Mouse (Mus musculus) layer of hippocampus, adult 2 months (tissue): ENCODE data around the gene Col28a1. TPM values are rescaled to one million over a fixed set of nuclear protein-coding genes. Genes with fewer than 3 reads are reported as not detected.
"Not testable (repeated sequence)": the region's sequence is repeated elsewhere in the genome, so short reads cannot be mapped to it uniquely, and the experiment has no call there.

Experiments used
- DNase-seq, 2 experiments: peaks; one replicate each; pipeline ENCODE4 v3.0.0; 2022; ENCODE audit warnings: low spot score in 2 of 2
- H3K27ac ChIP-seq: fragments of 200-600 bp; 2 replicates; pipeline ENCODE4 v1.8.1; 2022
- H3K4me3 ChIP-seq: fragments of 200-600 bp; 2 replicates; pipeline ENCODE4 v1.8.1; 2022; ENCODE audit warnings: mild to moderate bottlenecking
- CTCF ChIP-seq: fragments of 200-600 bp; conservative IDR thresholded peaks from 2 replicates; pipeline ENCODE4 v1.8.1; 2022; ENCODE audit warnings: antibody characterized with exemption, mild to moderate bottlenecking, moderate library complexity
- total RNA-seq, 2 experiments: library from RNA; stranded (reverse); gene quantifications; 2 replicates each; pipeline ENCODE4 v1.2.3; 2021

Col28a1 gene
- total RNA-seq, 2 experiments from 2014 or later: 0.25 to 0.54 TPM

DNA sequence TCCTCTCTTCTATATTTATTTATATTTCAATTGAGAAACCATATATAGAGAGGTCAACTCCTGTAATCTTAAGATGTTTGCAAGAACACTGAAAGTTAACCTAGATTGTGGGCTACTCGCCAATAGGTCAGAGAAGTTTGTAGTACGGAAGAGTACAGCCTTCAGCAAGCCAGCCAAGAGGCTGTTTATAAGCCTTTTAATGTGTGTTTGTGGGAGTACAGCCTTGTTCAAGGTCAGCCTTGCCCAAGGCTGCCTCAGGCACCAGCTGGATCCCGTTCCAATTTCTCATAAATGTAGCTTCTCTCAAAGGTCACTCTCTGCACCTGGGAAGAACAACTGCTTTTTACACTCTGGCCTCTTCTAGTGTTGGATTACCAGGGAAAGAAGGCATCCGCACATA, 146.0 kb downstream of the Col28a1 start:
- TF ChIP-seq CTCF: no peak
- DNase-seq: no peak
- Histone ChIP-seq H3K27ac (no peak overlapping the region), H3K4me3 (no peak overlapping the region)

- no peak for DNase-seq
- TF ChIP-seq CTCF: no peak
- no peak overlapping the region for H3K4me3 ChIP-seq
- H3K27ac ChIP-seq: no peak overlapping the region
Measured at GRCm38 (mm10) chr6:8045825-8046224, 146.6 kb downstream of the Col28a1 start.

DNA sequence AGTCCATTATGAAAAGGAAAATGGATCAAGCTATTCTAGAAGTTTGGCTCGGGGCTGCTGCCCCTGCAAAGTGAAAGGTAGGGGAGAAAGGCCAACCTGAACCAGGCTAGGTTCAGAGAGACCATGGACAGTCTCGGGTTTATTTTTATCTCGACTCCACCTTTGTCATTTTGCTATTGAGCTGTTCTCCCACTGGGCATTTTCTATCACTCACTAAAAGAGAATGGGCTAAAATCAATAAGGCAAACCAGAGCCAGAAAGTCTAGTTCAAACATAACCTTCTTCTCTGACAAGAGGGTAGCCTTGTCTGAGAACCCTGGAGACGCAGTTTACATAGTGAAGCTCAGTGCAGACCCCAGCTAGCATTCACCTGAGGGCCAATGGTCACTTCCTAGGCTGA, 163.7 kb downstream of the Col28a1 start:
- DNase-seq: no peak
- TF ChIP-seq CTCF: no peak
- Histone ChIP-seq H3K4me3 (no peak overlapping the region), H3K27ac (no peak overlapping the region)

DNA sequence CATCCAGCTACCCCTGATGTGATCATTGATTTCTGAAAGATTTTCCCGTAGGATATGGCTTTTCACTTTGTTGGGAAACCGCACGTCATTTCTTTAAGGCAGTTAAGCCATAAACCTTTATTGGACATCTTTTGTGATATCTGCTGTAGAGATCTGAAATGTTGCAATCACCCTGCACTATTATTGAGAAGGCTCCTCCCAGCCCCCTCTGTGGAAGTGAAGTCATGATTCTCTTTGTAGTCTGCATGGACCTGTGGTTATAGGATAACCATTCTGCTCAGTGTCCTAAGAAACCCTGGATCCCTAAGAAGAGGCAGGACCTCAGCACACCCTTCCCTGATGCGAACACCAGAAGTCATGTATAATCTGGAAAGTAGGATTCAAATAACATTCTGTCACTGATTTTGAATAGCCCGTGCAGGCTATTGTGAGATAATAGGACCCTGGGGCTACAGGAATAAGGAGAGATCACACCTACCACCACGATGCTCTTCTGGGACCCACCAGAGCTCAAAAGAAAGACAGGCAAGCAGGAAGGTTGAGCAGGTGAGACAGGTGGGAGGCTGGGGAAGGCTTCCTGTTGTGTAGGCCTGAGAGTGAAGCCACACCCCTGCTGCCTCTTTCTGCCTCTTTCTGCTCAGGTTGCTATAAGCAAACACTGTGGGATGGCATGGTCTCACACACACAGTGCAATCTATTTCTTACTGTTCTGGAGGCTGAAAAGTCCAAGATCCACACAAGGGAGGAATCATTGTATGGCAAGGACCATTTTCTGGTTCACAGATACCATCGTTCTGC, 166.9 kb downstream of the Col28a1 start:
- DNase-seq: no peak
- Histone ChIP-seq H3K4me3 (no peak overlapping the region), H3K27ac (no peak overlapping the region)
- no peak for TF ChIP-seq CTCF

GRCm38 (mm10) chr6:8023527-8023926, 168.9 kb downstream of the Col28a1 start:
- no peak for TF ChIP-seq CTCF
- no peak overlapping the region for H3K27ac ChIP-seq
- no peak for DNase-seq
- H3K4me3 ChIP-seq: no peak overlapping the region

DNA sequence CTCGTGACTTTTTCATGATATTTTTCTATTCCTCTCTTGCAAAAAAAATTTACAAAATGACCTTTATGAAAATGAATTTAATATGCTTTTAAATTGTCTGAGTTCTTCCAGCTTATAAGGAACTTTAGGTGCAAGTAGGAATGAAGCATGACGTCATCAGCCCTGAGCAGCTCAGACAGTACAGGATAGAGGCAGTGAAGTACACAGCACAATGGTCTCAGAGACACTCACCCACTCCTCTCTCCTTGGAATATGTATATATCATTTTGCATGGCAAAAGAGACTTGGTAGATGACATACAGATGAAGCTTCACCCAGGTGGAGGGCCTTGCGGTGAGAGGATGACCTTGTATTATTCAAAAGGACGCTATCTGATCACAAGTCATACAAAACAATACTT, 197.7 kb downstream of the Col28a1 start:
- H3K4me3 ChIP-seq: no peak overlapping the region
- DNase-seq: no peak
- no peak for TF ChIP-seq CTCF
- H3K27ac ChIP-seq: no peak overlapping the region

DNA sequence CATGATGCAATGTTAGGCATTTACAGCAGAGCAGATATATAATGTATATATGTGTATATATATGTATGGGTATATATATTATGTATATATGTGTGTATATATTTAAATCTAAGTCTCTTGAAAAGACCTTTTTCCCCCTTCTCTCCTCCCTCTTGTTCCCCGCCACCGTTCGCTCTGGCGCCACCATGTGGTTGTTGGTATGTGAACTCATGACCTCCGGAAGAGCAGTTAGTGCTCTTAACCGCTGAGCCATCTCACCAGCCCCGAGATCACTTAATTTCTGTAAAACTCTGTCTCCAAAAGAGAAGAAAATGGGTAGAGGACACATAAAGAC, 208.8 kb downstream of the Col28a1 start:
- peak overlapping the region; percentile 38 for H3K4me3 ChIP-seq
- peak in 1 of 2 experiments; percentile 55 for DNase-seq
- TF ChIP-seq CTCF: peak; percentile 74
- H3K27ac ChIP-seq: no peak overlapping the region

- DNase-seq: peak in 1 of 2 experiments; percentile 14
Measured at GRCm38 (mm10) chr6:7982958-7983645, 209.3 kb downstream of the Col28a1 start.

DNA sequence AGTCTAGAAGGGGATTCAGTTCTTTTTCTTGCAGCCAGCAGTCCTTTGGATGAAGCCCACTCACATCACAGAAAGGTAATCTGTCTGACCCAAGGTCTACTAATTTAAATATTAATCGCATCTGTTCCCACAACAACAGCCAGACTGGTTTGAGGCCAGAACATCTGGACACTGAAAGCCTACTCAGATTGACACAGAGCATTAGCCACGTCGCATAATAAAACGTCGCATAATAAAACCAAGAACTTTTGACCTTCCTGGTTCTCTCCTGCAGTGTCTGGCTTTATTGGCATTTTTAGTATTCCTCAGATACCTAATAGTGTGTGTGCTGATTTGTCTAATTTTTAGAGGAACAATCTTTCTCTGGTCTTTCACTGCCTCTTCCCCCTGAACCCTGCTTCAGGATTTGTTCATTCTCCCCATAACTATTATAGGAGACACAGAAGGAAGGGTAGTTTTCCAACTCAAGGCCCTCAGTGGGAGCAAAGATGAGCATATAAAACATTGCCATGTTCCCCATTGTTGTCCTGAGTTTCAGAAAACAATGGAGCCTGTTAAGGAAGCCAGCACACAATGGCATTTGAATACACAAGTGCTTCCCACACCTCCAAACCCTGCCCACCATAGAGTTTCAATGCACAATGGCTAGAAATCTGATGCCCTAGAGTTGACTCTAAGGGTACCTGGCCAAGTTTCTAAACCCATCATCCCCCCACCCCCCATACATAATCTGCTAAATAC, 221.2 kb downstream of the Col28a1 start:
- no peak for TF ChIP-seq CTCF
- H3K4me3 ChIP-seq: no peak overlapping the region
- no peak for DNase-seq
- H3K27ac ChIP-seq: no peak overlapping the region

More at GRCm38 (mm10) chr6:7982958-7983645, 209.3 kb downstream of the Col28a1 start:
- TF ChIP-seq CTCF: peak; percentile 22
- H3K27ac ChIP-seq: not testable (repeated sequence)
- H3K4me3 ChIP-seq: peak overlapping the region; percentile 38

DNA sequence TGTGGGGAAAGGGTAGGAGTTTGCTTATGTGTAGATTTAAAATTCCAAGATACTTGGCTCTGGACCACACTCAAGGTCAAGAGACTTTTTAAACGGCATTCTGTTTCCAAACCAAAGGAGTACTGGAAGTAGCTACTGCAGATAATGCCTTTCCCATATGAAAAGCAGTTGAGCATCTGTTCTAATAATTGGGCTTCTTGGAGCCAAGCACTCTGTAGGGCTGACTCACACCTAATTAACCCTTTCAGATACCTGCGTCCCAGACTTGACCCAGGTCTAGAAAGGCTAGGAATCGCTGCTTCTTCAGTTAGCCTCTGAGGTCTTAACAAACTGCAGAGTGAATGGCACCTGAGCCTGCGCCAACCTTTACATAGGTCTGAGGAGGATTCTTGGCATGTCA, 223.0 kb downstream of the Col28a1 start:
- no peak for DNase-seq
- Histone ChIP-seq H3K4me3 (no peak overlapping the region), H3K27ac (no peak overlapping the region)
- TF ChIP-seq CTCF: no peak

GRCm38 (mm10) chr6:7965833-7966522, 226.4 kb downstream of the Col28a1 start:
- Histone ChIP-seq H3K27ac (no peak overlapping the region), H3K4me3 (no peak overlapping the region)
- DNase-seq: no peak
- TF ChIP-seq CTCF: no peak

- no peak for TF ChIP-seq CTCF
- Histone ChIP-seq H3K4me3 (no peak overlapping the region), H3K27ac (no peak overlapping the region)
- DNase-seq: no peak
Measured at GRCm38 (mm10) chr6:7962749-7963148, 229.7 kb downstream of the Col28a1 start.

GRCm38 (mm10) chr6:7952208-7952607, 240.2 kb downstream of the Col28a1 start:
- no peak for DNase-seq
- Histone ChIP-seq H3K4me3 (no peak overlapping the region), H3K27ac (no peak overlapping the region)
- no peak for TF ChIP-seq CTCF
